Comparison of ENCODE assay signal across 8 mouse cellular contexts in the genomic region with DNA sequence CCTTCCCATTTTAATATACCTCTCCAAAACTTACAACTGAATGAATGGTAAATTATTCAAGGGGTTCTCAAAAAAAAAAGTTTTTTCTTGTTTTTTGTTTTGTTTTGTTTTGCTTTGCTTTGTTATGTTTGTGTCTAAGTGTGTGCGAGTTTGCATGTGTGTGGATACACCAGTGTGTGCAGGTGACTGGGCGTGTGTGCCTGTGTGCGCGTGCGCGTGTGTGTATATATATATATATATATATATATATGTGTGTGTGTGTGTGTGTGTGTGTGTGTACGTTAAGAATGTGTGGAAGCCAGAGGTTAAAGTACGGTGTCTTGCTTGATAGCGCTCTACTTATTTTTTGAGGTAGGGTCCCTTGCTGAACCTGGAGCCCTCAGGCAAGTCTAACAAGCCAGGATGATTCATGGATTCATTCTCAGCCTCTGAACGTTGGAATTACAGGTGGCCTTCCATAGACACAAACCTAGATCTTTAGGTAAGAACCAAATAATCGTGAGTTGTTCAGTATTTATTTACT. TPM values are rescaled to one million over a fixed set of nuclear protein-coding genes. Genes with fewer than 3 reads are reported as not detected.
DNase-seq lines count a peak whose midpoint lies in the region; ATAC-seq and TF ChIP-seq lines count a peak whose summit lies in the region.

No protein-coding gene starts in this region.

- H3K4me1 ChIP-seq in embryonic fibroblast, embryonic 13.5 days (ENCODE audit: control insufficient read depth, insufficient read depth, low read length), result no peaks in the 10 kb centered on the region
- H3K4me1 ChIP-seq in limb, embryonic 12.5 days (replicated peaks), result 0 out of 2 replicates have a peak, but pooled peaks cover 2% of the 10 kb centered on the region
- H3K4me1 ChIP-seq in neural tube, embryonic 12.5 days, result peaks cover 4% of the 10 kb centered on the region; the same call in 1 of the 2 replicates

- intact Hi-C loops in left cerebral cortex, postnatal 10 days (cut with DNase I), result loop anchor here (5.0 to 10.0 kb wide), 2 partner anchors 395 to 518 kb away; no protein-coding TSS in a partner anchor
- intact Hi-C loops in left cerebral cortex, postnatal 25 days (cut with DNase I), result loop anchor here (2.0 to 10.0 kb wide), 4 partner anchors 43 to 1815 kb away; partner anchors contain the start of gene Ppp4r3b

- no peak for TF ChIP-seq POLR2A in embryonic fibroblast, embryonic 13.5 days (IDR thresholded peaks at IDR 0.05; ENCODE audit: low read depth, low read length)

- peak overlapping the region; percentile 73 for H3K4me2 ChIP-seq in limb, embryonic 12.5 days
- H3K4me2 ChIP-seq in neural tube, embryonic 12.5 days (replicated peaks), result peak overlapping the region; percentile 75

- DNase-seq in left cerebral cortex, postnatal 10 days (ENCODE audit: extremely low spot score in 1 of 2, low spot score in 2 of 2), result peak; percentile 3 to 16
- no peak for DNase-seq in left cerebral cortex, postnatal 25 days (ENCODE audit: low spot score in 2 of 2)
- DNase-seq in gastrocnemius, postnatal 4 days (ENCODE audit: low spot score in 2 of 2), result no peak
- no peak for DNase-seq in adrenal gland, postnatal 25 days

- peak; percentile 2 for ATAC-seq in activated CD4-positive, CD25-positive, alpha-beta regulatory T cell, adult 4 months
- peak; percentile 63; the same call in 1 of the 2 replicates for ATAC-seq in limb, embryonic 12.5 days (ENCODE audit: insufficient number of reproducible peaks, insufficient read depth, low FRiP score, low TSS enrichment, low read depth)
- ATAC-seq in neural tube, embryonic 12.5 days (ENCODE audit: low FRiP score, low read depth), result peak; percentile 74

- H3K4me3 ChIP-seq in embryonic fibroblast, embryonic 13.5 days (ENCODE audit: insufficient read depth, low read length), result peak overlapping the region; percentile 79
- peak overlapping the region; percentile 82 for H3K4me3 ChIP-seq in limb, embryonic 12.5 days (replicated peaks)
- peak overlapping the region; percentile 82 for H3K4me3 ChIP-seq in neural tube, embryonic 12.5 days

- no peaks in the 10 kb centered on the region for H3K9me3 ChIP-seq in limb, embryonic 12.5 days
- no peaks in the 10 kb centered on the region for H3K9me3 ChIP-seq in neural tube, embryonic 12.5 days

- no peaks in the 10 kb centered on the region for H3K27me3 ChIP-seq in limb, embryonic 12.5 days
- no peaks in the 10 kb centered on the region for H3K27me3 ChIP-seq in neural tube, embryonic 12.5 days (replicated peaks)

- H3K27ac ChIP-seq in embryonic fibroblast, embryonic 13.5 days (ENCODE audit: insufficient read depth, low read length), result no peak overlapping the region
- no peak overlapping the region for H3K27ac ChIP-seq in limb, embryonic 12.5 days
- no peak overlapping the region for H3K27ac ChIP-seq in neural tube, embryonic 12.5 days

- WGBS in limb, embryonic 12.5 days, result 67% methylated on average over 11 of the region's 11 CpGs
- WGBS in neural tube, embryonic 12.5 days, result 67% methylated on average over 11 of the region's 11 CpGs

- H3K9ac ChIP-seq in limb, embryonic 12.5 days (replicated peaks), result peak overlapping the region; percentile 80; the same call in 1 of the 2 replicates
- peak overlapping the region; percentile 81; the same call in 1 of the 2 replicates for H3K9ac ChIP-seq in neural tube, embryonic 12.5 days

- H3K36me3 ChIP-seq in limb, embryonic 12.5 days, result peaks cover 16% of the 10 kb centered on the region
- peaks cover 11% of the 10 kb centered on the region for H3K36me3 ChIP-seq in neural tube, embryonic 12.5 days

- TF ChIP-seq CTCF in embryonic fibroblast, embryonic 13.5 days (IDR thresholded peaks at IDR 0.05; ENCODE audit: borderline replicate concordance, insufficient read depth, low read length), result no peak

RNA-seq across cellular contexts. Expression of gene Pnpt1, which starts 0.6 kb away (rescaled TPM):
- total RNA-seq in left cerebral cortex, postnatal 10 days (2021), result 10 to 100 TPM; 24.9 to 30.1 TPM
- 10 to 100 TPM; 19.5 to 21.4 TPM for total RNA-seq in left cerebral cortex, postnatal 25 days (2021)
- 10 to 100 TPM; 31.6 to 40.2 TPM for polyA plus RNA-seq in activated CD4-positive, CD25-positive, alpha-beta regulatory T cell, adult 4 months (2017; shearing (Covaris generic))
- polyA plus RNA-seq in embryonic fibroblast, embryonic 13.5 days (2011; ENCODE audit: insufficient read length, low read depth, missing spikeins), result 34.2 and 35.1 TPM in 2 replicates
- 43.1 and 46.0 TPM in 2 replicates for polyA plus RNA-seq in limb, embryonic 12.5 days (2016; fragmentation: Nextera tagmentation; extraction: Ambion mirVana)
- 30.1 and 32.9 TPM in 2 replicates for polyA plus RNA-seq in neural tube, embryonic 12.5 days (2016; fragmentation: Nextera tagmentation; extraction: Ambion mirVana)
- 10 to 100 TPM; 17.2 to 20.0 TPM for total RNA-seq in gastrocnemius, postnatal 4 days (2021)
- 46.3 and 59.3 TPM in 2 replicates for total RNA-seq in adrenal gland, postnatal 25 days (2021)

RNA-seq across cellular contexts. Expression of gene Ppp4r3b, which starts 42.8 kb away (rescaled TPM):
- 10 to 100 TPM; 46.0 to 50.4 TPM for total RNA-seq in left cerebral cortex, postnatal 10 days (2021)
- 10 to 100 TPM; 57.7 to 60.1 TPM for total RNA-seq in left cerebral cortex, postnatal 25 days (2021)
- polyA plus RNA-seq in activated CD4-positive, CD25-positive, alpha-beta regulatory T cell, adult 4 months (2017; shearing (Covaris generic)), result 100 to 1,000 TPM; 111 to 115 TPM
- 42.5 and 63.9 TPM in 2 replicates for polyA plus RNA-seq in embryonic fibroblast, embryonic 13.5 days (2011; ENCODE audit: insufficient read length, low read depth, missing spikeins)
- polyA plus RNA-seq in limb, embryonic 12.5 days (2016; fragmentation: Nextera tagmentation; extraction: Ambion mirVana), result 102 and 110 TPM in 2 replicates
- polyA plus RNA-seq in neural tube, embryonic 12.5 days (2016; fragmentation: Nextera tagmentation; extraction: Ambion mirVana), result 87.8 and 92.5 TPM in 2 replicates
- total RNA-seq in gastrocnemius, postnatal 4 days (2021), result 10 to 100 TPM; 40.5 to 42.3 TPM
- 95.3 and 107 TPM in 2 replicates for total RNA-seq in adrenal gland, postnatal 25 days (2021)

Comparison
In these comparisons a context has a peak if more than half of its experiments do, and no peak if none do; other contexts are left out.
1. DNase-seq: peak in left cerebral cortex, postnatal 10 days (2 of 2); none in left cerebral cortex, postnatal 25 days (0 of 2), gastrocnemius, postnatal 4 days (0 of 2) and adrenal gland, postnatal 25 days (single experiment).
2. ATAC-seq: peak in every context shown above with its lines; median percentile 74 in neural tube, embryonic 12.5 days; 63 in limb, embryonic 12.5 days; 2 in activated CD4-positive, CD25-positive, alpha-beta regulatory T cell, adult 4 months.
3. Peak in every context shown above with its lines, with median percentiles within 50 percentile points of each other: H3K4me3 ChIP-seq.